Mouse (Mus musculus): ENCODE measurements around the gene Tnnc1. TPM values are rescaled to one million over a fixed set of nuclear protein-coding genes. Genes with fewer than 3 reads are reported as not detected.

Gene Tnnc1
- polyA plus RNA-seq, 1 experiment = 0.62 TPM

DNA sequence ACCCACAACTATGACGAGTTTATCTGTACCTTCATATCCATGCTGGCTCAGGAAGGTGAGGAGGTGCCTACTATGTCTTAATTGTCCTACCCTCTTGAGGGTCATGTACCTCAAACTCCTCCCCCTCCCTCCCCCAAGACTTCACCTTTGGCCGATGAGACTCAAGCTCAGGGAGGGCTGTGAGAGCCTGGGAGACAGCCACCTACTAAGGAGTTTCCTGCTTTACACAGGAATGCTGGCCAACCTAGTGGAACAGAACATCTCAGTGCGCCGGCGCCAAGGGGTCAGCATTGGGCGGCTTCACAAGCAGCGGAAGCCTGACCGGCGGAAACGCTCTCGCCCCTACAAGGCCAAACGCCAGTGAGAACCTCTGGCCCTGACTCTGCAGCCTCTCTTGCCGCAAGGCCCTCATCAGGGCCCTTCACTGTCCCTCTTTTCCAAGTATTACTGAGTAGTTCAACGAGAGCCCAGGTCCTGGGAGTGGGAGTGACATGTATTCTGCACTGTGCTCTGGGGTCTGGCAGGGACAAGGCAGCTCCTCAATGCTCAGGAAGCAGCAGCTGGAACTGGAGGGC is 50.5 kb downstream of the Tnnc1 start:
- H3K27ac ChIP-seq (ENCODE audit: insufficient read depth, low read length) = no peak overlapping the region
- no peak for DNase-seq (ENCODE audit: low read depth in 1 of 2, low spot score in 2 of 2)
- no peaks in the 10 kb centered on the region for H3K4me1 ChIP-seq (ENCODE audit: control insufficient read depth, insufficient read depth, insufficient read length)
- TF ChIP-seq POLR2A (IDR thresholded peaks at IDR 0.05; ENCODE audit: low read depth, low read length) = no peak
- TF ChIP-seq CTCF (IDR thresholded peaks at IDR 0.05; ENCODE audit: extremely low read depth, insufficient read depth, insufficient read length, insufficient replicate concordance) = no peak
- 95% methylated on average over 14 of the region's 14 CpGs for WGBS
- no peak overlapping the region for H3K4me3 ChIP-seq (ENCODE audit: extremely low read depth, insufficient read depth, insufficient read length)
- no peaks in the 10 kb centered on the region for H3K27me3 ChIP-seq (ENCODE audit: control insufficient read depth, insufficient read depth, low read length)
- H3K36me3 ChIP-seq (ENCODE audit: control insufficient read depth, insufficient read depth, low read length) = peaks cover 50% of the 10 kb centered on the region

- WGBS = 83% methylated on average over 4 of the region's 4 CpGs
- no peaks in the 10 kb centered on the region for H3K27me3 ChIP-seq (ENCODE audit: control insufficient read depth, insufficient read depth, low read length)
- no peaks in the 10 kb centered on the region for H3K4me1 ChIP-seq (ENCODE audit: control insufficient read depth, insufficient read depth, insufficient read length)
- TF ChIP-seq POLR2A (IDR thresholded peaks at IDR 0.05; ENCODE audit: low read depth, low read length) (no peak), CTCF (IDR thresholded peaks at IDR 0.05; ENCODE audit: extremely low read depth, insufficient read depth, insufficient read length, insufficient replicate concordance) (no peak)
- no peak for DNase-seq (ENCODE audit: low read depth in 1 of 2, low spot score in 2 of 2)
- H3K36me3 ChIP-seq (ENCODE audit: control insufficient read depth, insufficient read depth, low read length) = peaks cover 41% of the 10 kb centered on the region
- no peak overlapping the region for H3K27ac ChIP-seq (ENCODE audit: insufficient read depth, low read length)
- H3K4me3 ChIP-seq (ENCODE audit: extremely low read depth, insufficient read depth, insufficient read length) = no peak overlapping the region
Measured at GRCm38 (mm10) chr14:31260374-31260773, 52.3 kb downstream of the Tnnc1 start.

GRCm38 (mm10) chr14:31260932-31261331 is 52.8 kb downstream of the Tnnc1 start:
- no peak for DNase-seq (ENCODE audit: low read depth in 1 of 2, low spot score in 2 of 2)
- 91% methylated on average over 9 of the region's 9 CpGs for WGBS
- Histone ChIP-seq H3K27ac (ENCODE audit: insufficient read depth, low read length) (no peak overlapping the region), H3K36me3 (ENCODE audit: control insufficient read depth, insufficient read depth, low read length) (peaks cover 38% of the 10 kb centered on the region), H3K27me3 (ENCODE audit: control insufficient read depth, insufficient read depth, low read length) (no peaks in the 10 kb centered on the region), H3K4me3 (ENCODE audit: extremely low read depth, insufficient read depth, insufficient read length) (no peak overlapping the region), H3K4me1 (ENCODE audit: control insufficient read depth, insufficient read depth, insufficient read length) (no peaks in the 10 kb centered on the region)
- TF ChIP-seq CTCF (IDR thresholded peaks at IDR 0.05; ENCODE audit: extremely low read depth, insufficient read depth, insufficient read length, insufficient replicate concordance) = no peak
- TF ChIP-seq POLR2A (IDR thresholded peaks at IDR 0.05; ENCODE audit: low read depth, low read length) = no peak

Other genes starting within 250 kb of the Tnnc1 start
- 5.4 and 7.4 TPM in 2 replicates for gene Glt8d1, start 206.9 kb upstream of the Tnnc1 start, polyA plus RNA-seq (2012; rRNA removed)
- 49.4 and 50.8 TPM in 2 replicates for gene Spcs1, start 206.6 kb upstream of the Tnnc1 start, polyA plus RNA-seq (2012; rRNA removed)
- gene Pbrm1, start 189.2 kb upstream of the Tnnc1 start, polyA plus RNA-seq (2012; rRNA removed) = 9.2 and 14.4 TPM in 2 replicates
- 13.0 and 16.3 TPM in 2 replicates for gene Gnl3, start 189.2 kb upstream of the Tnnc1 start, polyA plus RNA-seq (2012; rRNA removed)
- 33.3 and 44.2 TPM in 2 replicates for gene Smim4, start 79.4 kb upstream of the Tnnc1 start, polyA plus RNA-seq (2012; rRNA removed)
- gene Nt5dc2, start 77.3 kb upstream of the Tnnc1 start, polyA plus RNA-seq (2012; rRNA removed) = 30.3 and 46.4 TPM in 2 replicates
- gene Stab1, start 39.7 kb upstream of the Tnnc1 start, polyA plus RNA-seq (2012; rRNA removed) = 42.1 and 44.3 TPM in 2 replicates
- gene Nisch, start 8.6 kb downstream of the Tnnc1 start, polyA plus RNA-seq (2012; rRNA removed) = 257 and 263 TPM in 2 replicates
- gene Sema3g, start 9.5 kb downstream of the Tnnc1 start, polyA plus RNA-seq (2012; rRNA removed) = 4.0 and 4.3 TPM in 2 replicates
- gene Phf7, start 43.0 kb downstream of the Tnnc1 start, polyA plus RNA-seq (2012; rRNA removed) = 4.9 and 6.3 TPM in 2 replicates
- gene Bap1, start 43.1 kb downstream of the Tnnc1 start, polyA plus RNA-seq (2012; rRNA removed) = 31.8 and 40.6 TPM in 2 replicates
- 0.29 and 0.30 TPM in 2 replicates for gene Dnah1, start 115.6 kb downstream of the Tnnc1 start, polyA plus RNA-seq (2012; rRNA removed)
- gene Capn7, start 128.3 kb downstream of the Tnnc1 start, polyA plus RNA-seq (2012; rRNA removed) = 7.8 and 9.0 TPM in 2 replicates
- 36.0 and 43.0 TPM in 2 replicates for gene Sh3bp5, start 227.8 kb downstream of the Tnnc1 start, polyA plus RNA-seq (2012; rRNA removed)

Measured in spleen, adult 2 months (tissue).